Mouse (Mus musculus) midbrain, embryonic 12.5 days (tissue): ENCODE measurements around the gene Nkx6-2. TPM values are rescaled to one million over a fixed set of nuclear protein-coding genes. Genes with fewer than 3 reads are reported as not detected.

Experiments
- ATAC-seq: fragments of 200-750 bp; cut with Nextera tagmentation; 2 replicates; pipeline ENCODE4 v1.8.0; 2017; ENCODE audit warnings: low read depth, moderate TSS enrichment, moderate library complexity; ENCODE audit not compliant: low FRiP score
- H3K27ac ChIP-seq: fragments of 300-500 bp; sonication (generic); replicated peaks from 2 replicates; pipeline ENCODE4 v1.5.1; 2016; ENCODE audit warnings: mild to moderate bottlenecking
- H3K27me3 ChIP-seq: fragments of 300-500 bp; sonication (generic); 2 replicates; pipeline ENCODE4 v1.6.1; 2016; ENCODE audit warnings: mild to moderate bottlenecking
- H3K36me3 ChIP-seq: fragments of 300-500 bp; sonication (generic); 2 replicates; pipeline ENCODE4 v1.6.1; 2016
- H3K4me1 ChIP-seq: fragments of 300-500 bp; sonication (generic); 2 replicates; pipeline ENCODE4 v1.6.1; 2016
- H3K4me2 ChIP-seq: fragments of 300-500 bp; sonication (generic); replicated peaks from 2 replicates; pipeline ENCODE4 v1.6.1; 2016; ENCODE audit warnings: mild to moderate bottlenecking, moderate library complexity
- H3K4me3 ChIP-seq: fragments of 300-500 bp; sonication (generic); 2 replicates; pipeline ENCODE4 v1.5.1; 2016; ENCODE audit warnings: mild to moderate bottlenecking
- H3K9ac ChIP-seq: fragments of 300-500 bp; sonication (generic); replicated peaks from 2 replicates; pipeline ENCODE4 v1.6.1; 2016; ENCODE audit warnings: mild to moderate bottlenecking, moderate library complexity
- H3K9me3 ChIP-seq: fragments of 300-500 bp; sonication (generic); 2 replicates; pipeline ENCODE4 v1.6.1; 2016; ENCODE audit warnings: mild to moderate bottlenecking
- WGBS: fragments of 180-500 bp; shearing (Covaris S2); methylation state at CpG from one replicate; pipeline ENCODE4 v1.1.7; 2016; 5-methylcytosine and 5-hydroxymethylcytosine counted together
- polyA plus RNA-seq: library from polyadenylated mRNA; unstranded; fragments of >200 nt; fragmentation: Nextera tagmentation; extraction: Ambion mirVana; gene quantifications from 2 replicates; pipeline ENCODE4 v1.2.1, GENCODE M21; 2016

The Nkx6-2 gene
- polyA plus RNA-seq, 1 experiment from 2014 or later, result 27.4 TPM

DNA sequence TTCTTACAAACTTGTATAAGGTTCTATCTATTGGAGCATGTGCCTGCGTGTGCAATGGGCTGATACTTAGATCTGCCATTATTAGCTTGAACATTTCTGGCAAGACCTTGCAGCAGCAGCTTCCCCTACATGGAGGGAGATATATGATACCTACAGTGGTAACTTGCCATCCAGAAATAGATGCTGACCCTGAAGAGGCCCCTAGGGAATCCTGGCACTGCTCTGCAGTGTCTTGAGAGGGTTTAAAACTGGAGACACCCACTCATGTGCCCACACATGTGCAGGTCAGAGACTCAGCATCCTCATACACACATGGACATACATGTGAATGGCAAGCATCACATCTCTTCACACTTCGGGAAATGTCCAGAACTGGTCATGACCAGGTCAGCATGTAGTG, 18.4 kb downstream of the Nkx6-2 start:
- Histone ChIP-seq H3K4me1 (peaks cover 4% of the 10 kb centered on the region; the same call in 1 of the 2 replicates), H3K36me3 (no peaks in the 10 kb centered on the region), H3K27me3 (peaks cover 84% of the 10 kb centered on the region), H3K27ac (no peak overlapping the region), H3K9me3 (no peaks in the 10 kb centered on the region), H3K4me3 (no peak overlapping the region), H3K4me2 (no peak overlapping the region), H3K9ac (no peak overlapping the region)
- no peak for ATAC-seq
- WGBS, result 91% methylated on average over 2 of the region's 2 CpGs

DNA sequence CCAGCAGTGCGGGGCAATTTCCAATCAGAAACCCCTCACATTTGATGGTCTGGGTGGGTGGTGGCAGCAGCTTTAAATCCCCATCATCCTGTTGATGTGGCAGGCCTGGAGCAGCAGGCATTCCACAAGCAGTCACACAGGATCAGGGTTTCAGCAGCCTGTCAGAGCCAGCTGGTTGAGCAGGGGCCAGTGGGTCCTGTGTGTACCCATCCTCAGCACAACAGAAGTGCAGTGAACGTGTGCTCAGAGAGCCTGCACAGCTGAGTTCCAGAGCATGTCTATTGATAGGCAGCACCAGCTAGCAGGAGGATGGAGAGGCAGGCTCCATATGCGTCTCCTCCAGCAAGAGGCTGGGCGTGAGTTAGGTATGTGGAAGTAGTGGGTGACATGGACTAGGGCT, 19.2 kb downstream of the Nkx6-2 start:
- Histone ChIP-seq H3K27ac (peak overlapping the region; percentile 52; the same call in 1 of the 2 replicates), H3K4me2 (no peak overlapping the region), H3K4me3 (no peak overlapping the region), H3K9me3 (no peaks in the 10 kb centered on the region), H3K4me1 (peaks cover 4% of the 10 kb centered on the region; the same call in 1 of the 2 replicates), H3K9ac (0 out of 2 replicates have a peak overlapping the region, but pooled peaks have one; percentile 4), H3K36me3 (no peaks in the 10 kb centered on the region), H3K27me3 (peaks cover 86% of the 10 kb centered on the region)
- ATAC-seq, result no peak
- 60% methylated on average over 4 of the region's 4 CpGs for WGBS

DNA sequence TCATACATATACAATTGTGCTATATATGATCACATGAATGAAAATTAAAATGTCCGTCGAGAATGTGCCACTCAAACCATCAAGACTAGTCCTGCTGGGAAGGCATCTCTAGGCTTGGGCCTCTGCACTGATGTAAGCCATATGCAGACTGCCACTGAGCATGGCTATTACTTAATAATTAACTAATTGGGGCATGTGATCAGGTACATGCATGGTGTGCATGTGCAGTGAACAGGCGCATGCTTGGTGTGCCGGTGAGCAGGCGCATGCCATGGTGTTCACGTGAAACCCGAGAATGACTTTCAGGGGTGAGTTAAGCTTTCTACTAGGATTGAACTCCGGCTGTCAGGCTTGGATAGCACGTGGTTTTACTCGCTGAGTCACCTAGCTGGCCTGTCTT, 22.9 kb downstream of the Nkx6-2 start:
- no peak overlapping the region for H3K4me2 ChIP-seq
- no peak overlapping the region for H3K9ac ChIP-seq
- H3K36me3 ChIP-seq, result no peaks in the 10 kb centered on the region
- no peak overlapping the region for H3K27ac ChIP-seq
- H3K4me1 ChIP-seq, result peaks cover 18% of the 10 kb centered on the region
- WGBS, result 93% methylated on average over 10 of the region's 10 CpGs
- no peak overlapping the region for H3K4me3 ChIP-seq
- ATAC-seq, result no peak
- H3K27me3 ChIP-seq, result peaks cover 83% of the 10 kb centered on the region
- no peaks in the 10 kb centered on the region for H3K9me3 ChIP-seq

DNA sequence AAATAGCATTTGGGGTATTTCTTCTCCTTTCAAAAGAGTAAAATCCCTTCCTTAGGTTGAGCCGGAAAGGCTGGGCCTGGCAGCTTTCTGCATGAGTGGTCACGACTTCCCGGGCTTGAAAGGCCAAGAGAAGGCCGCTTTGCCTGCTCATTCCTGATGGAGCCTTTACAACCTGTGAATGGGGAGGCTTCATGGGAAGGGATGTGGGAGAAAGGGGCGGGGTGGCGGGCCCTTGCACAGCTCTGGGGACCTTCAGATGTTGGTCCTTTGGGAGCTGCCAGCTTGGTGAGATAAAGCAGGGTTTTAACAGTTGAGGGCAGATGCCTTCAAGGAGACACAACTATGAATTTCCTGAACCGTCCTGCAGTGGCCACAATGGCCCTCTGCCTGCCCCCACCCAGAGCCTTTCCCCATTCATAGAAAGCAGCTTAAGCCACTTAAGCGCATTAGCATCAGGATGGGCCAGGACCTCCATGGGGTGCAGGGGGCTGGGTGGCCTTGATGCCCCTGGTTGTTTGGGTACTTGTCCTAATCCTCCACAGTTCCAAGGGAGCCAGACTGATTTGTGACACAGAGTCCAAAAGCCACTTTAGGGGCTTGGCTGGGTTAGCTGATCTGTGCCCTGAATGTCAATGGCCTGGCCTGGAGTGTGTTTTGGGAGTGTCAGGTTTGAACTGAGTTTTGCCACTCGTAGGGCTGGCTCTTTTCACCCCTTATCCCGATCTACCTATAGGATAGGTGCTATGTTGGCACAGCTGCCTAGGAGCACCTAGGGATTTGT, 25.7 kb downstream of the Nkx6-2 start:
- Histone ChIP-seq H3K4me3 (no peak overlapping the region), H3K9ac (no peak overlapping the region), H3K27me3 (peaks cover 89% of the 10 kb centered on the region), H3K4me1 (peaks cover 13% of the 10 kb centered on the region), H3K4me2 (no peak overlapping the region), H3K9me3 (no peaks in the 10 kb centered on the region), H3K36me3 (no peaks in the 10 kb centered on the region), H3K27ac (no peak overlapping the region)
- peak; percentile 62 for ATAC-seq
- WGBS, result 12% methylated on average over 10 of the region's 10 CpGs

DNA sequence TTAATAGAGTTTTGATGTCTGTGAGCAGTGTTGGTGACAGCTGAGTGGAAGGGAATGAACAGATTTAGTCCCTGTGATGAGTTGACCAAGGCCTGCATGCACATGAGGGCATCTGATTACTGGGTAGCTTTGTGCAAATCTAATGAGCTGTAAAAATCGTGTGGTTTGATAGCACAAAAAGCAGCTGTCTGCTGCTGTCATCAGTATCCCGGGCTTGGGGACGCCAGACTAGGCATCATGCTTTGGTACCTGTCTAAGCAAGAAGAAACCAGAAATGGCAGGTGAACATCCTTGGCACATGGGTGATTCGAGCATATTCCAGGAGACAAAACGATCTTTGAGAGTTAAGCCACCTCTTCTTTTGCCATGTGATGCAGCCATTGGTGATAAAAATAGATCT, 26.3 kb downstream of the Nkx6-2 start:
- peaks cover 13% of the 10 kb centered on the region for H3K4me1 ChIP-seq
- H3K9ac ChIP-seq, result no peak overlapping the region
- no peaks in the 10 kb centered on the region for H3K9me3 ChIP-seq
- H3K27ac ChIP-seq, result no peak overlapping the region
- no peaks in the 10 kb centered on the region for H3K36me3 ChIP-seq
- no peak overlapping the region for H3K4me2 ChIP-seq
- H3K27me3 ChIP-seq, result peaks cover 88% of the 10 kb centered on the region
- 20% methylated on average over 5 of the region's 5 CpGs for WGBS
- no peak overlapping the region for H3K4me3 ChIP-seq
- no peak for ATAC-seq

DNA sequence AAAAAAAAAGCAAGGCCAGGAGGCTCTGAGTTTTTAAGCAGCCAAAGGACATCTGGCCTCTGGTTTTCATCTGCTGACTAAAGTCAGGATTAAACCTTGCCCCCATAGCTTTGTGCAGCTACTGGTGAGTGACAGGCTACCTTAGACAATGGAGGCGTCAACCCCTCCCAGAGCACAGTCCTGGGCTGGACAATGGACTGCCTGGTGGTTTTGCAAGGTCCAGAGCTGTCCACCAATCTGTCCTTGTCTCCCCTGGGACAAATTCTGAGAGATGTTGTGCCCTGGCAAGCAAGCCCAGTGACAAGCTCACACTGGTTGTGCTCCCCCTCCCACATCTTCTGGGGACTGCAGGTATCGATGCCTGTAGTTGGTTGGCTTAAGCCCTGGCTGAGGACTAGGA, 31.1 kb downstream of the Nkx6-2 start:
- Histone ChIP-seq H3K4me2 (no peak overlapping the region), H3K4me3 (no peak overlapping the region), H3K27ac (no peak overlapping the region), H3K9me3 (no peaks in the 10 kb centered on the region), H3K4me1 (peaks cover 18% of the 10 kb centered on the region), H3K9ac (no peak overlapping the region), H3K36me3 (no peaks in the 10 kb centered on the region), H3K27me3 (peaks cover 91% of the 10 kb centered on the region)
- 0 out of 2 replicates have a peak, but pooled peaks have one; percentile 47 for ATAC-seq
- 21% methylated on average over 2 of the region's 2 CpGs for WGBS

DNA sequence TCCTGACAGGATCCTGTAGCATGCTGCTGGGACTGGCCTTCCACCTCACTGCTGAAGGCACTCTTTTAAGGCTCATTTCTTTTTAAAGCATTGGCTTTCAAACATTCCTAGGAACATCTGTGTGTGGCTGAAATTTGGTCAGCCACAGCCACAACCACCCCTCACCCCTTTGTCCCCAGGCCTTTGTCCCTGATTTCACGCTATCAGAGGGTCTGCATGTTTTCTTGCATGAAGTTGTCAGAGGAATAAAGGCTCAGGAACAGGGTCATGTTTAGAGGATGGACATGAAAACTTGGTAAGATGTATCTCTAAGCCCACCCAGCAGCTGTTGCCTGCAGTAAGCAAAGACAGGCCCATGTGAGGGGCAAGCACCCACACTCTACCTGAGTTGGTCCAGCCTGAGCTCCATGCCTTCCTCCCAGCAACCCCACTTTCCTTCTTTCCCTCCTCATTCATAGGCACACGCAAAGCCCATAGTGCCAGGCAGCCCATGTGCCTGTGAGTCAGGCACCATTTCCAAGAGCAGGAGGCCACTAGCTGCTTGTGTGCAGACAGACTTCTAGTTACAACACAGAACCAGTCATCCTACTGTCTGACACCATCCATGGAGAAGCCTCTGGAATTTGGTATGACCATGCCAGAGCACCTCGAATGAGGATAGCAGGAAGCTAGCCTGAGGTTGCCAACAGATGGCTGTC, 32.4 kb downstream of the Nkx6-2 start:
- 67% methylated on average over 3 of the region's 3 CpGs for WGBS
- Histone ChIP-seq H3K4me2 (no peak overlapping the region), H3K9ac (no peak overlapping the region), H3K9me3 (no peaks in the 10 kb centered on the region), H3K36me3 (no peaks in the 10 kb centered on the region), H3K27me3 (peaks cover 94% of the 10 kb centered on the region), H3K4me3 (no peak overlapping the region), H3K27ac (no peak overlapping the region), H3K4me1 (peaks cover 25% of the 10 kb centered on the region)
- ATAC-seq, result no peak

DNA sequence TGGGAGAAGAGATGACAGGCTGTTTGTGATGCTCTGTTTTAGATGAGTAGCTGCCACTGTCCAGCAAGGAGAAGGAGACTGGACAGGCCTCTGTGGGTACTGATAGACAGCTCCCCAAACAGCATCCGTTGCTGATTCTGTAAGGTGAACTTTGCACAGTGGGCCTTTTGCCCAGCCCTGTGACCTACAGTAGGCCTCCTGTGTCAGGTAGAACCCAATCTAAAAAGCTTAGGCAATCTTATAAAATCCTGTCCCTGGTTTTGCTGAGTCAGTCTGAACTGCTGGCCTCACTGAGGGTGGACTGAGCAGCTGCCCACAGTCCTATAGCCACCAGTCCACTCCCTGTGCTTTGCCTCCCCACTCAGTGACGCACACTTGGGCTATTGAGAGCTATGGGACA, 35.3 kb downstream of the Nkx6-2 start:
- Histone ChIP-seq H3K27me3 (peaks cover 95% of the 10 kb centered on the region), H3K4me3 (no peak overlapping the region), H3K27ac (no peak overlapping the region), H3K9ac (no peak overlapping the region), H3K4me2 (no peak overlapping the region), H3K9me3 (no peaks in the 10 kb centered on the region), H3K4me1 (peaks cover 33% of the 10 kb centered on the region), H3K36me3 (no peaks in the 10 kb centered on the region)
- WGBS, result 88% methylated on average over 2 of the region's 2 CpGs
- ATAC-seq, result no peak

DNA sequence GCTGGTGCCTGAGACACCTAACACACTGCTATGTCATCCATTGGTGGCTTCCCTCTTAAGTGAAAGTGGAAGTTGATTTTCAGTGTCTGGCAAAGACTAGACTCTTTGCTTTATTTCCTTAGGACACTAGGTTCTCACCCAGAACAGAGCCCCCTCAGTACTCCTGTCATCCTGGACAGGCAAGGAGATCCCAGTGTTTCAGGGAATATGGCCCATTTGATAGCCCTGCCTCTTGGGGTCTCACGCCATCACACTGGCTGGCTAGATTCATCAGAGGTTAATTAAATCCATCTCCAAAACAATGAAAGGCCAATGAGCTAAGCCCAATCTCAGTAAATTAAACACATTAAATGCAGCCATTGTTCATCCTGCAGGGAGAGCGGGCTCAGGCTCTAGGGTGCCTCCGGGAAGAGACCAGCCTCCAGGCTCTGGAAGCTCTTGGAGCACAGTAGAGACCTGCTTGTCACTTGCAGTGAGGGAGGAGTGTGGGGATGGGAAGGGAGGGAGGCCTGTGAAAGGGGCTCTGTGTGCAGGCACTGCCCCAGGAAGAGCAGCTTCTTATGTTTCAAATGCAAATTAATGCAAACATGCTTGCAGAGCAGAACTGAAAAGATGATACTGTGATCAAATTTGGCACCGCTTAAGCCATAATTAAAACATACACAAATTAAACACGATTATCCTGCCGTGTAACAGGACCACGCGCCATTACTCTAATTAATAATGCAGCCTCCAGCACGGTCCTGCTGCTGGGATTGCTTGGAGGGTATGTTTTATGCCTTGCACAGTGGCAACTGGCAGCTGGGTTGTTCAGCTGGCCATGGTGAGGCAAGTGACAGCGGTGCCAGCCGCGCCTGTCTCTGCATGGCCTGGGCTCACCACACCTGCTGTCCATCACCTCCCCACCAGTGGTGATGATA, 37.6 kb downstream of the Nkx6-2 start:
- H3K4me2 ChIP-seq, result no peak overlapping the region
- peaks cover 95% of the 10 kb centered on the region for H3K27me3 ChIP-seq
- H3K27ac ChIP-seq, result peak overlapping the region; percentile 26
- H3K9me3 ChIP-seq, result no peaks in the 10 kb centered on the region
- H3K36me3 ChIP-seq, result no peaks in the 10 kb centered on the region
- peak; percentile 89 for ATAC-seq
- H3K4me3 ChIP-seq, result no peak overlapping the region
- H3K4me1 ChIP-seq, result peaks cover 21% of the 10 kb centered on the region
- H3K9ac ChIP-seq, result no peak overlapping the region
- 36% methylated on average over 12 of the region's 12 CpGs for WGBS

DNA sequence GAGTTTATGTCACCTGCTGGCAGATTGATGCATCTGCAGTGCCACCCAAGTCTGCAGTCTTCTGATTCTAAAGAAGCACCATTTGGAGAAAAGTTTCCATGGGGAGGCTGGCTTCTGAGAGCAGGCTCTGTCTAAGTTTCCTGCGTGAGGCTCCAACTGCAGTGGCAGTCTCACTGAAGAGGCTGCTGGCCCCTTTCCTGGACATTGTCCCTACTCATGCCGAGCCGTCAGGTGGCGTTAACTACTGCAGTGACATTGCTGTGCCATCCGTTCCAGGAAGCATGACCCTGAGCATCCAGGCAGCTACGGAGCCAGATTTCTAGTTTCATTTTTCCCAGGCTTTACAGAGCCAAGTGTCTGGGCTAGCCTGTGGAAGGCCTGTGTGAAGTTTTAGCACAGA, 41.2 kb downstream of the Nkx6-2 start:
- H3K27ac ChIP-seq, result no peak overlapping the region
- ATAC-seq, result no peak

DNA sequence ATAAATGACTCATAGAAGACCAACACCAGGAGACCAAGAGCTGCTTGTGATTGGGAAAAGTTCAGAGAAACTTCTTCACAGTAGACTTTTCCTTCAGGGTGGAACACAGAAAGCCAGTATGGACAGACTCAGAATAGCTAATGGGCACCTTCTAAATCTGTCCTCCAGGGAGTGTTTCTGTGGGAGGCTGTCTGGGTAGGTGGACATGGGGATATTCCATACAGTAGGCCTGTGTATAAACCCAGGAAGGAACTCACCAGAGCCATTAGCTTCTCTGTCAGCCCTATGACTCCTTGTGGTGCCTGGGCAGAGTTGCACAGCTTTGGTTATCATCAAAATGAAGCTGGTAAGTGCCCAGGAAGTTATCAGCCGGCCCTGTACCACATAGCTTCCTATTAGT, 42.0 kb downstream of the Nkx6-2 start:
- Histone ChIP-seq H3K9ac (no peak overlapping the region), H3K27ac (no peak overlapping the region), H3K4me3 (no peak overlapping the region), H3K36me3 (no peaks in the 10 kb centered on the region), H3K9me3 (no peaks in the 10 kb centered on the region), H3K4me1 (peaks cover 12% of the 10 kb centered on the region), H3K27me3 (peaks cover 95% of the 10 kb centered on the region), H3K4me2 (no peak overlapping the region)
- no peak for ATAC-seq
- 74% methylated on average over 1 of the region's 1 CpGs for WGBS

More for the DNA sequence above, 41.2 kb downstream of the Nkx6-2 start:
- Histone ChIP-seq H3K4me1 (peaks cover 20% of the 10 kb centered on the region), H3K9ac (no peak overlapping the region), H3K27me3 (peaks cover 95% of the 10 kb centered on the region), H3K36me3 (no peaks in the 10 kb centered on the region), H3K4me3 (no peak overlapping the region), H3K9me3 (no peaks in the 10 kb centered on the region), H3K4me2 (no peak overlapping the region)
- 88% methylated on average over 6 of the region's 6 CpGs for WGBS
